Mouse (Mus musculus): ENCODE measurements around the gene Schip1.

The Schip1 gene

DNA sequence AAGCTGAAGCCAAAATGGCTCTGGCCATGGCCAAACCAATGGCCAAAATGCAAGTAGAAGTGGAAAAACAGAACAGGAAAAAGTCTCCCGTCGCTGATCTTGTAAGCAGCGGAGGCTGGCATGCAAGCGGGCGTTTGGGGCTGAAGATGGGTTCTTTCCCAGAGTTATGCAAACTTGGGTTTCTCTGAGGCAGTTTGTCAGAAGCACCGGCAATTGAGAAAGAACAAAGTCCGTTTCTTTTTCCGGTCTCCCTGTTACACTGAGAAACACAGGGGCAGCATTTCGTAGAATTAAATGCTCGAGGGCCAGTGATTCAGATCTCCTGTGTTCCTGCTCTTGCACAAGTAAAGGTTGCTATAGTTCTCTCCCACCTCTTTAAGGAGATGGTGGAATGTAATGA, 553.1 kb downstream of the Schip1 start:
- DNase-seq (ENCODE audit: low spot score), result no peak

DNA sequence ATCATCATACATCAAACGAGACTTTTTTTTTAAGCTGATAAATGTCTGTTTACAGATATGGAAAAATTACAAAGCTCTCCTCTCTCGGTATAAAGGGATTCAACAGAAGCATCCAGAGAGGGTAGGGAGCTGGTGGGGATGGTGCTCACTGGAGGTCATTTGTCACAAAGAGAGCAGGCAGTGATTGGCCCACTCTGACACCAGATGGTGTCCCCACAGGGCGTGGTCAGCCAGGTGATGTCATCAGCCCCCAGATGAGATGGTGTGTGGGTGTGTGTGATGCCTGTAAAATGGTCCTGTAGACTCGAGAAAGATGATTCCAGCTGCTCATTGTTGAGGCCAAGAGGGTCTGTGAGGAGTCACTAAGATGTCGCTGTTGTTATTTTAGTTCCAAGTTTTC, 554.5 kb downstream of the Schip1 start:
- DNase-seq (ENCODE audit: low spot score), result no peak

DNA sequence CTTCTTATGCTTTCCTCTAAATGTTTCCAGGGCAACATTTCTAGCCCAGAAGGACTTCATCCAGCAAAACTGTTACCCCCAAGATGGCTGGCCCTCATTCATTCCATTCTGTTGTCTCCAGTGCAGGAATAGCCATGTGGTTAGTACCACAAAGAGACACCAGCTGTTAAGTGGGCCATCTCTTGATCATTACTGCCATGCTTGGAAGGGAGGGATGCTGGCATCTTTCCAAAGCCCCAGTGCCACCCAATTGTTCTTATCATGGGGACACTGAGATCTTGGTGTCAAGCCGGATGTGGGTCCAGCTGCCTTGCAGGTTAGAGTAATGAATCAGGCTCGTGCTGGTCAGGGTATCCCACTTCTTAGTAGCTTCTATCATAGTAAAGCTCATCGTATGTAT, 557.4 kb downstream of the Schip1 start:
- no peak for DNase-seq (ENCODE audit: low spot score)

DNA sequence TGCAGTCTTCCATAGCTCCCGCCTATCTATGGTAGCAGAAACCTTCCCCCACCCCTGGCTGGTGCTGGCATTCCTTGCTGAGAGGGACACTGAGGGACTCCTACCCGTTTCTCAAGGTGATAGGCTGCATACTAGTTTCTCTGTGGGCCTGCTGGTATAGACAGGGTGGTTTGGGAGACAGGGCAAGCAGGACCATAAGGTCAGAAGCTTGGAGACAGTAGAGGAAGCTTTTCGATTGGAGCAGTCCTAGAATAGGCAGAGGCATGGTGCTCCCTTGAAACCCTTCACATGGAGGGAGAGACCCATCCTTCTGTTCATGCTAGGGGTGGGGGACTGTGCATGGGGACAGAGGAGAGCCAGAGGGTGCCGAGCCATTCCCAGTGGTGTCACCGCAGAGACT, 558.4 kb downstream of the Schip1 start:
- no peak for DNase-seq (ENCODE audit: low spot score)

DNA sequence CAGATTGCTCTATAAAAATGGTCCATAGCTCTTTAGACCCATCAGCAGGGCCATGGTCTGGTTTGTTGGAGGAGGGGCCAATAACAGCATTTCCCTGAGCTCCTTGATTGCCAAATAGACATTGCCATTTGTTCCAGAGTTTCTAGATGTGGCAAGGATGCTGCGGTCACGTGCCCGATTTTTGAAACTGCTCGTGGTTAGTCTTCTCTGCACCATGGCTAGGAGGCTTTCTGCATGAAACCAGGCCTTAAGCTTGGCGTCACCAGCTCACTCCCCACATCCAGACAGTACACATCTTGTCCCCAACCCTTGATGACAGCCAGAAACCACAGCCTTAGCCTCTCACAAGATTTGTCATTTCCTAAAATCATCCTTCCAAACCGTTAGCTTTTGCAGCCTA, 559.9 kb downstream of the Schip1 start:
- no peak for DNase-seq (ENCODE audit: low spot score)

DNA sequence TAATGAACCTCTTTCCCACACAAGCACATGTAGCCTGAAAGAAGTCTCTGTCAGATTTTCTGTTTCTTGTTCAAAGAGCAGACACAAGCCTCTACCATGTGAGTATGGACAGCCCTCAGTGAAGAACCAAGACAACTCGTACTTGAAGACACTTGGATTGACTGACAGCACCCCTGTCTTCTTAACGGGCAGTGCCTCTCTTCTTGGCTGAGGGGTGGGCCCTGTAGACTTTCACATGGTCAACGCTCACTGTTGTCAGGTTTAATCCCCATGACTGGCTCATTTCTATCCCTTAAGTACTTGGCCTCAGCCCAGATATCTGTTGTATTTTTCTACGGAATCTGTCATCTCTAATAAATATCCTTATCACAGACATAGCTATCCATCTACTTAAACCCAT, 565.7 kb downstream of the Schip1 start:
- DNase-seq (ENCODE audit: low spot score), result no peak

DNA sequence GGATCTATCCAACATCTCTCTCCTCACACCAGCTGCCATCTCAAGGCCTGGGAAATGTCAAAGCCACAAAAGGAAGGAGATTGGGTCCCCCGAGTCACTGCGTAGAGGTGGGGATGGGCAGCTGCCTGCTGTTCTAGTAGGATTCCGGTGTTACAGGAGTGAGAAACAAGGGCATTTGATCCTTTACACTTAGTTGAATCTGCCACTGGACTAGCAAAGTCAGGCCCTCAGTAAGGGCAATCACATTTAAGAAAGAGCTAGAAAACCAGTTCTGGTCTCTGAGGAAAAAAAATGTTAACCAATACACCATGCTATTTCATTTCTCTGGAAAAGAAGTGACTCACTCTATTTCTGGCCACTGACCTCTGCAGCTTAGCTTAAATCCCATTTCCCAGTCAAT, 566.2 kb downstream of the Schip1 start:
- DNase-seq (ENCODE audit: low spot score), result no peak

DNA sequence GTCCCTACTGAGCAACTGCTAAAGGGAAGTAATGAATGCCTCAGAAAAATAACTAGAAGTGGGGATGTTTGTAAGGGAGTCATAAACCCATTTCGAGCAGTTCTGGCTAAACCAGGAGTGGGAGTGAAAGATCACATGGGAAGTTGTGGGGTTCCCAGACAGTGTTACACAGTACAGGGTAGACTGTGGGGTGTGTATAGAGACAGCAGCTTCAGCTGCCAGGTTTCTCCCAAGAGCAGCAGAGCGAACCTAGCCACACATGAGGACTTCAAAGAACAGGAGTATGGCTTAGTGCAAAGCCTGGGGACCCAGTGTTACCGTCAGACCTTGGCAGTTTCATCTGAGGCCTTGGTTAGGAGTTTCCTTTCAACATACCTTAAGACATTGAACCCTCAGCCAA, 568.1 kb downstream of the Schip1 start:
- no peak for DNase-seq (ENCODE audit: low spot score)

DNA sequence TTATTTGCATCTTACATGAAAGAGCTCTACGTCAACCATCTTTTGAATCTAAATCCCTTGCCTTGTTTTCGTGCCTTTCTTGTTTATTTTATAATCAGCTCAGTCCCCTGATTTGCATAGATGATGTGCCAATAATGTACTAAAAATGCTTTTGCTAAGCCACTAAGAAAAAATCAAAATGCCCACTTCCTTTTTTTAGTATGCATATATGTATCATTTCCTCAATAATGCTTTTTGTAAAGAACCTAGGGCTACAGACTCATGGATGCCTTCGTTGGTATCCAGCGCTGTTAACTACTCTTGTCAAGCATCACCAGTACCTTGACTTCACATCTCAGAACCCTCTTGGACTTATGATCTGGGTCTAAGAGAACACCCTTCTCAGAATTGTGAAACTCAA, 569.0 kb downstream of the Schip1 start:
- no peak for DNase-seq (ENCODE audit: low spot score)

DNA sequence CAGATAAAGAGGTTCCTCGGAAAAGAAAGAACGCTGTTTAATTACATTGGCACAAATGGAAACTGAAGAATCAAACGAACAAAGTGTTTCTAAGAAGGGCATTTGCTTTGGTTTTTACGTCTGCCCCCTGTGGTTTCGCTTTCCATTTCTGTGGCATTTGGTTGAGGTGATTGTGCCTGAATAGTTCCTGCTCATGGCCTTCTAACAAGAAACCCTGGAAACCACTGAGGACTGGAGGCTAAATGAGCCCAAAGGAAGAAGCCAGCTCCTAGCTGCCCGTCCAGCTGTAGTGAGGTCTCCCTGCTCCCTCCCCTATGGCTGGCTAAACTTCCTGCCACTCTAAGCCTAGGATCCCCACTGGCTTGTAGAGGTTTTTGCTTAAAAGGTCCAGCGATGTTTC, 573.4 kb downstream of the Schip1 start:
- DNase-seq (ENCODE audit: low spot score), result no peak

DNA sequence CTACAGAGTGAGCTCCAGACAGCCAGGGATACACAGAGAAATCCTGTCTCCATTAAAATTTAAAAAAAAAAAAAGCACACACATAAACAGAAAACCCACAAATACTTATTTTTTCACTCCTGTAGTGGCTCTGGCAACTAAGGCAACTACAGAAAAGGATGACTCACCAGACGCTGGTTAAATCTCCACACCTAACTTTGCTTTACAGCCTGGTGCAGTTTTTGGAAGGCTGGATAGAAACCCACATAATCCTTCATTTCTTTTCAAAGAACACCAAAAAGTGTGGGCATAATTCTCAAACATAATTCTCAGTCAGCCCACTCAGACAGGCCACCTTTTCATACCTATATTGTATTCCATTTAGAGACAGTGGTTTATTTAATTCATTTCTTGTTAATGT, 574.1 kb downstream of the Schip1 start:
- no peak for DNase-seq (ENCODE audit: low spot score)

DNA sequence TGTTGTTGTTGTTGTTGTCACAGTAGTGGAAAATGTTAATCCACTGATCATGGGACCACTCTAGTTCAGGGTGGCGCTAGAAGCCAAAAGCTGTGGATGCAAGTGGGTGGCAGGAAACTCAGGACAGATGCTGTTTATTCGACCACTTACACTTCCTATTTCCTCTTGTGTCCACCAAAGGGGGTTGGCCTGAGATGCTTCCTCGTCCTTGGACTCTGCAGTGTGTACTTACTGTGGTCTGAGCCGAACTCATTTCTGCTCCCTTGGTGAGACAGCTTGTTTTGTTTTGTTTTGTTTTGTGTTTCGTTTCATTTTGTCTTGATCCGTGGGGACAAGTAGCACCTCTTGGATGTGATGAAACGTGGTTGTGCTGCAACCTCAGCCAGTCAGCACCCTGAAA, 578.3 kb downstream of the Schip1 start:
- DNase-seq (ENCODE audit: low spot score), result no peak

DNA sequence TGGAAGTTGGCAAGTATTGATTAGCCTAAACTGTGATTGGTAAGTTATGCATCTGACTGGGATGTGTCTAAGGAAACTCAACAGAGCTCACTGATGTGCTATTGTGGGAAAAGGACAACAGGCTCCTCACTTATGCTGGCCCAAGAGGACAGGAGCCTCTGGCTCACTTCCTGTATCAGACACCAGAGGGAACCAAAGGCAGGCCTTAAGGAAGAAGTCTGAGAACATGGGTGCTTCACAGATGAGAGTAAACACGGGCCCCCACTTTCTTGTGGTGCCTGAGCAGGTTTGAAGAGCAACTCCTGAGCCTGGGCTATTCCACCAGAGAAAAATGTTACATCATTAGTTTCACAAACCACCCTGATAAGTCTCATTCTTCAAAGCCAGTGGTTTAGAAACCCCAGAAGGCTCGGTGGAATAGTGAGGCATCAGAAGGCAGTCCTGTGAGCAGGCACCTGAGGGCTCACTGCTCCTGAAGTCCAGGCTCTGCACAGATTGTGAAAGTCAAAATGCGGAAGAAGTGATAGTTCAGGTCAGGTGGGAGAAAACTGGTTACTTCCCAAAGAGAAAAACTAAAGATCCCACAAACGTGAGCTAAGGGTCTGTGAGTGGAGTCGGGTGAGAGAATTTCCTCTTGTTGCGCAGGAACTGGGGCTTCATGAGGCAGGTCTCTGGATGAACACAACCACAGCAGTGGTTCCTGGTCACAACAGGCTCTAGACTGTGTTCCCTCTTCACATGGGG, 582.0 kb downstream of the Schip1 start:
- DNase-seq (ENCODE audit: low spot score), result no peak

DNA sequence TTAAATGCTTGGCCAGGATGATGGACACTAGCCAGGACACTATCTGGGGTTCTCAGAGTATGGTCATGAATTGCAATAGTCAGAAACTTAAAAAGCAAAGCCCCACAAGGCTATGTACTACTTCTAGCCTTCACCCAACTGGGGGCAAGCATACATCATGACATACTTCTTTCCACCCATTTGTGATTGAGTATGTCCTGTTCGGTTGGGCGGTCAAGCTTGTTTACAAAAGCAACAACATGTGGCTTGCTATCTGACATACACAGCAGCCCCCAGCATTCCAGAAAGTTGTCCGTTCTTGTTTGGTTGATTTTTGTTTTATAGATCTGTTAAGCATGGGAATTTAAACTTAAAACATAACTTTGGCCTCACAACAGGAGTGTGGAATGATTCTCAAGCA, 582.7 kb downstream of the Schip1 start:
- no peak for DNase-seq (ENCODE audit: low spot score)

DNA sequence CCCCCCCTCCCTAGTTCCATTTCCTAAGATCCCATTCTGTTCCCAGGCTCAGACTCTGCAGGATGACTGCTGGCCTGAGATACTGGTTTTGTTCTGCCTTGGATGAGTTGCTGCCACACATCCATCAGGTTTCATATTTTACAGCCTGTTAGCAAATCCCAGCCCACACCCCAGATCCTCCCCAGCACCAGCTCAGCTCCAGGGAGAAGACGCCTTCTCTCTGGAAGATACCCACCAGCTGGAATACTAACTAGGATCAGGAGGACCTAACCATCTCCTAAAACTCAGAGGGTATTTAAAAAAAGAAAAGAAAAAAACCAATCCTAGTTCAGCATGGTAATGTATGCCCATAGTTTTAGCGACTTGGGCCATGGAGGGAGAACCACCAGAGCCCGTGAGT, 585.6 kb downstream of the Schip1 start:
- DNase-seq (ENCODE audit: low spot score), result no peak

DNA sequence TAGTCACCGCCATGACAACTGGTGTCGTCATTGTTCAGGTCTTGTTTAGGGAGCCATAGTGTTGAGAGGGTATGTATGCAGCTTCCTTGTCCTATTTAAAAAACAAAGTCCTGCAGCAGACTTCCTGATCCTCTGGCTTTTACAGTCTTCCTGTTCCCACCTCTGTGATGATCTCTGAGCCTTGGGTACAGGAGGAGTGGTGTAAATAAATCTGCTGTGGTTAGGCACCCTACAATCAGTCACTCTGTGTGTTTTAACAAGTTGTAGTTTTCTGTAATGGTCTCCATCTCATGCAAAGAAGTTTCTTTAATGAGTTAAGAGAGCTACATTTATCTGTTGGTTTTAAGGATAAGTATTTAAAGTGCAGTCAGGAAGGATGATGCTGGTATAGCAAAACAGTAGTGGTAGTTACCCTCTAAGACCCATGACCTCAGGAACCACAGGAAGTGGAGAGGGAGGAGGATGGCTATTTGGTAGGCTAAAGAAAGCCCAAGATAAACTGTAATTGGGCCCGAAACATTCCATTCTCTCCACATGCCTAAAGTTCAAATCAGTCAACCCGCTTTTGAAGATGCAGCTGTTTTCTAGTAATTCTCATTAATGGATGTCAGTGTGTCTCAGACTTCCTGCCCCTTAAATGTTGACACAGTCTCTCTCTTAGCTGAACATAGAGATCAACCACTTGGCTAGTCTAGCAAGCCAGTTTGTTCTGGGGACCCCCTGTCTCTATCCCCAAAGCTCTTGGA, 592.2 kb downstream of the Schip1 start:
- no peak for DNase-seq (ENCODE audit: low spot score)

DNA sequence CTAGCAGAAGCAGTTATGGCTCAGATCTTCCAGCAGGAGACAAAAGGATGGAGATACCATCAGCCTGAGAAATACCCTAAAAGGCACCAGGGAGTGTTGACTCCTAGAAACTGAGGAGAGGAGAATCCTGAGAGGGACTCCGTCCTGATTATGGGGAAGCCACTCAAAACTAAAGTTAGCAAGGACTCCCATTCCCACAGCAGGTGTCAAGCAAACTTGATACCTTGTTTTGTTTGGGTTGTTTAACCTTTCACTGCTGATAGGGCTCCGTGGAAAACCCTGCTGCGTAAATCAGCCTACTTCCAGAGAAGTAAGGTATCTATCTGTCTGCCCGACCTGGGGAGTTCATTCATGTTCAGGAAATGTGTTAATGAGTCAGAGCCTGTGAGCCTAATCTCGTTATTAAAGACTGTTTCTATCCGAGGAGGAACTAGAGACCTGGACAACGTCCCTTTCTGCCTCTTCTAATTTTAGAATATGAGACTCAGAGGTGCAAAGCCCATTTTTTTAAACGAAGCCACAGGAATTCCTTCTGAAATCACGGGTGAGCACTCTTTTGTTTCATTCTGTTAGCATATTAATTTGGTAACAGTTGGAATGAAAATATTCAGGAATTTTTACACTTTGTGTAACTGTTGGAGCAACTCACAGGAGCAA, 593.1 kb downstream of the Schip1 start:
- no peak for DNase-seq (ENCODE audit: low spot score)

DNA sequence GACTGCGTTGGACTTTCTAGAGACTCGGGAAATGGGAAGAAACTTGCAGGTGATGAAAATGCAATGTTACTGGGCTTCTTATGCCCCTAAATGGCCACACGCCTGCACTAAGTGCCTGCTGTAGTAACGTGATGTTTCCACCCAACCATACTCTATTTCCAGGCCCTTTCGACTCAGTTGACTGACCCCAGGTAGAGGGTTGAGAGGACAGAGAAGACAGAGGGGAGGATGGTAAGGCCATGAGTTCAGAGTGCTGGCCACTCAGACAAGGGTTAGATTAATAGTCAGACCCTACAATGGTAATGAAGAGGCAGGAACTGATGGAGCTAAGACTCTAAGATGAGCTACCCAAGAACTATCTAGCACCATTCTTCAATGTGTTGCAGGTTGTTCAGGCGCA, 595.4 kb downstream of the Schip1 start:
- no peak for DNase-seq (ENCODE audit: low spot score)

DNA sequence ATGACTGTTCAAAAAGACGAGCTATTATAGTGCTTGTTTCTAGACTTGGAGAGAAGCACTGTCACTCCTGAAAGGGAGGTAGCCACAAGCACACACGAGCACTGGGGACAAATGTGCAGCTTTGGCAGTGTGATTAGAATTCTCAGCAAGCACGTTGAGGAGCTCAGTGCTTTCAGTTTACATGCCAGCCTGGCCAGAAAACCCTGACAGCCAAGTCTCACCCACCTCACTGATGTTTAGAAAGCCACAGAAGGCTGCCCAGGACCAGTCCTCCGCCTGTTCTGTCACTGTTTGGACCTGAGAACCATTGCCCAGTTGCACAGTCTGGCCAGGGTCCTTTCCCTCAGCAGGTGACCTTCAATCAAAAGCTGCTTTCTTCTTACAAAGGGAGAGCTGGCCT, 595.9 kb downstream of the Schip1 start:
- DNase-seq (ENCODE audit: low spot score), result no peak

DNA sequence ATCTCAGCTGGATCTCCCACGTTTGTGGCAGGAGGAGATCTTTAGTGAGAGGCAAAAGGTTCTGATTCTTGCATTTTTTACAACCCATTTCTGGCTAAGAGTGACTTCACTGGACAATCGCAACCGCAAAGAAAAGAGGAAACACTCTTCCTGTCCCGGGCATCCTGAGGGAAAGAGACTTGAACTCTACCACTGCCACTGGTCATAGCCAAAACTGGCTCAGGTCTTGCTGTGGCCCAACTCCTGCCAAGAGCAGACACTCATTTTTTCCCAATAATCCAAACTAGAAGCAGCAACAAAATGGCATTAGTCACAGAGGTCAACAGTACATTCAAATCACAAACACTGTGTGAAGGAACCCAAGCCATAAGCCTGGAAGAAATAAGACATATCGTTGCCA, 597.8 kb downstream of the Schip1 start:
- no peak for DNase-seq (ENCODE audit: low spot score)

DNA sequence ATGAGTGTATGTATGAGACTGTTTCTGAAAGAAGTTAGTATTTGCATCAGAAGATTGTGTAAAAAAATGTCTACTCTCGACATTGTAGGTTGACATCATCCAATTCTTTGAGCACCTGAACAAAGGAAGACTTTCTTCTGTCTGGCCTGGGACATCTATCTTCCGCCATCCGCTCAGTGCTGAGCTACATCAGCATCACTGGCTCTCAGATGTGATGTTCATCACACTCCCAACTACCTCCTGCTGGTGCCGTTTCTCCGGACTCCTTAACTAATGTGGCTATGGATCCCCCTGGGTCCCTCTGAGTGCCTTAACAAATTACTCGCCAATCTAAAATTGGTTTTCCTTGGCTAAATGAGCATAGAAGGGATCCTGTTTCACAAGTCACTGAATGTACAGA, 599.7 kb downstream of the Schip1 start:
- DNase-seq (ENCODE audit: low spot score), result no peak

DNA sequence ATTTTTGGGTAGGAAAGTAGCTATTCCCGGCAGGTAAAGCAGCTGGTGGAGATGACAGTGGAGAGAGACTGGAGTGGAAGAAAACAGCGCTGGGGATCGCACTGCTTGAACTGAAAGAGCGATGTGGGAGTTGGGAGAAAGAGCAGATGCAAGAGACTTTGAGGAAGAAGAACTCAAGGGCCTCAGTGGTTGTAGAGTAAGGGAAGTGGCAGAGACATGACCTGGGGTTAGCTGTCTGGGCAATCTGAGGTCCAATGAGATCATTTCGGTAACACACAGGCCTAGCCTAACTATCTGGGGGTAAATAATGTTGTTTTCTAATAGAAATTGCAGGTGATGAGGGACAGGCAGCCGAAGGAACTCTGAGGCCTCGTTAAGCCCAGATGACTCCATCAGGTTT, 601.8 kb downstream of the Schip1 start:
- DNase-seq (ENCODE audit: low spot score), result no peak

DNA sequence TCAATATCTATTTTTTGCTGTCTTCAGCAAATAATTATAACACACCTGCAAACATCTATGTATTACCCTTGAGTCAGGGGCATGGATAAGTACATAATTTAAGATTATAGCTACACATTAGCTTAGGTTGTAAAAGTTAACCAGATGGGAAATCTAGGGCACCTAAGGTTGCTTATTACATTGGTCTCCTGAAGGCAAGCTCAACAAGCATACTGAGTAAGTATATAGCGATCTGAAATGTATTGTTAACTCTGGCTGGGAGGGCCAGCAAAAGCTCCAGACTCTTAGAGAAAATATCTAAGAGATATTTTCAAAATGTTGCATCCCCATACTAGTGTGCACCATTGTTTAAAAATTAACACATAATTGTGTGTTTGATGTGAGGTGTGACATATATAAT, 603.2 kb downstream of the Schip1 start:
- DNase-seq (ENCODE audit: low spot score), result no peak

Data from left cerebral cortex, adult 11 months (tissue).